Mouse (Mus musculus) heart, embryonic 14.5 days (tissue): ENCODE data around the gene Gsn. TPM values are rescaled to one million over a fixed set of nuclear protein-coding genes. Genes with fewer than 3 reads are reported as not detected.
A peak's percentile ranks its signal among the peaks of the same experiment; 100 is the strongest.

Source experiments
- ATAC-seq: fragments of 200-750 bp; cut with Nextera tagmentation; 2 replicates; pipeline ENCODE4 v1.8.0; 2017; ENCODE audit warnings: low read depth, moderate TSS enrichment; ENCODE audit not compliant: insufficient number of reproducible peaks, insufficient read depth, low FRiP score
- H3K27ac ChIP-seq, 2 experiments: fragments of 200-500 bp in 1 of 2; fragments of 300-500 bp in 1 of 2; sonication (generic) in 1 of 2; replicated peaks in 1 of 2; 2 replicates each; pipeline ENCODE4 v1.5.1; 2012 to 2014; ENCODE audit warnings: low read depth in 2 of 2, low read length in 2 of 2, control low read depth in 1 of 2, mild to moderate bottlenecking in 1 of 2, mixed read lengths in 1 of 2; ENCODE audit not compliant: control insufficient read depth in 1 of 2, insufficient read depth in 1 of 2
- H3K27me3 ChIP-seq: fragments of 300-500 bp; sonication (generic); 2 replicates; pipeline ENCODE4 v1.6.1; 2014; ENCODE audit warnings: mild to moderate bottlenecking, low read length, control low read depth; ENCODE audit not compliant: control insufficient read depth, insufficient read depth
- H3K36me3 ChIP-seq: fragments of 300-500 bp; sonication (generic); 2 replicates; pipeline ENCODE4 v1.6.1; 2014; ENCODE audit warnings: mild to moderate bottlenecking, control low read depth, low read length, mixed read lengths; ENCODE audit not compliant: control insufficient read depth, insufficient read depth
- H3K4me1 ChIP-seq, 2 experiments: fragments of 200-500 bp in 1 of 2; fragments of 300-500 bp in 1 of 2; sonication (generic) in 1 of 2; 2 replicates each; pipeline ENCODE4 v1.6.1; 2012 to 2014; ENCODE audit warnings: low read length in 2 of 2, control low read depth in 1 of 2, mixed read lengths in 1 of 2; ENCODE audit not compliant: control insufficient read depth in 2 of 2, insufficient read depth in 2 of 2
- H3K4me2 ChIP-seq: fragments of 300-500 bp; sonication (generic); 2 replicates; pipeline ENCODE4 v1.6.1; 2014; ENCODE audit warnings: mild to moderate bottlenecking, low read length
- H3K4me3 ChIP-seq, 2 experiments: fragments of 200-500 bp in 1 of 2; fragments of 300-500 bp in 1 of 2; sonication (generic) in 1 of 2; 2 replicates each; pipeline ENCODE4 v1.5.1; 2012 to 2014; ENCODE audit warnings: low read length in 2 of 2, mild to moderate bottlenecking in 2 of 2, control low read depth in 1 of 2, low read depth in 1 of 2, moderate library complexity in 1 of 2; ENCODE audit not compliant: control insufficient read depth in 1 of 2, insufficient read depth in 1 of 2
- H3K9ac ChIP-seq: fragments of 300-500 bp; sonication (generic); 2 replicates; pipeline ENCODE4 v1.6.1; 2014; ENCODE audit warnings: mild to moderate bottlenecking, low read length
- H3K9me3 ChIP-seq: fragments of 300-500 bp; sonication (generic); 2 replicates; pipeline ENCODE4 v1.6.1; 2016; ENCODE audit warnings: low read length, control low read depth; ENCODE audit not compliant: control insufficient read depth
- whole genome bisulfite sequencing: fragments of 180-500 bp; shearing (Covaris S2); extraction: QIAGEN DNeasy Blood & Tissue Kit; methylation state at CpG from one replicate; pipeline ENCODE4 v1.1.7; 2014; 5-methylcytosine and 5-hydroxymethylcytosine counted together
- polyA plus RNA-seq: library from polyadenylated mRNA; unstranded; fragments of >200 nt; fragmentation: Nextera tagmentation; extraction: Ambion mirVana; gene quantifications from 2 replicates; pipeline ENCODE4 v1.2.1, GENCODE M21; 2014

Gene Gsn
- 328 and 342 TPM in 2 replicates for polyA plus RNA-seq

DNA sequence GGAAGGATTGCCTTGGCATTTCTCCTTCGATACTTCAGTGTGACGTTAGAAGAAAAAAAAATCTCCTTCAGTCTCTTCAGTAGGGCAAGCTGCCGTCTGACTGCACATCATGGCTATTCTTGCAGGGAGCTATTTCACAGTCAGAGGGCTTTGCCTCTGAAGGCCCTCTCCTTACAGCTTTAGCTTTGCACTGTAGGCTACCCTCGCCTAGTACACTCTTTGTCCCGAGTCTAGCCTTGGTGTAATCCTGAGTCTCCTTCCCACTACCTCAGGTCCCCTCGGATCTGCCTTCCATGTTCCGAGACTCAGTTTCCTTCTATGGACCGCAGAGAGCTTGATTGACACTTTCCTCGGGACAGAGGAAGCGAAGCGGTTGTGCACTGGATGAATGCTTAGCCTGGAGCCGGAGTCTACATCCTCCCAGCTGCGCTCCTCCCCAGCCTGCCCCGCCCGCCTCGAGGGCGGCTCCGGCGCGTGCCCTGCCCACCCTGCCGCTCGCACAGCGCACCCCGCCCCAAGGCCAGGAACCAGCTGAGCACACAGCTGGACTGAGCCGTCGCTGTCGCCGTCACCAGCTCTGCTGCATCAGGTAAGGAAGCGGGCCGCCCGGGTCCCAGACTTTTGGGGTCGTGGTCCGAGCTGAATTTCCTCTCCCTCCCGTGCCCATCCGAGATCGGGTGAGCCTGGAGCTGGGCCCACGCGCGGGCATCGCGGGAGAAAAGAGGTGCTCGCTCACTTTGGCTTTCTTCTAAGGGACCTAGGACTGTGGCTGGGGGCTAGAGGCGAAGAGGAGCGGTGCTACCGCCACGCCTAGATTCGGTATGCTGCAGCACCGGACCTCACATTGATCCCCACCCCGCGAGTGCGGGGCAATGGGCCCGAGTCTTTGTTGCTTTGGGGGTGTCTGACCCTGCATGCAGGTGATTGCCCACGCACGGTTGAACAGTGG lies at the start of gene Gsn:
Gene Gsn, plus strand, starts transcription at position 496 of the 949 bp plus-strand sequence.
- Histone ChIP-seq H3K4me1 (peaks cover 25 to 39% of the 10 kb centered on the region in 2 experiments), H3K4me2 (peak within 1 kb of the TSS; percentile 84), H3K27me3 (no peaks in the 10 kb centered on the region), H3K9me3 (no peaks in the 10 kb centered on the region), H3K9ac (peak within 1 kb of the TSS; percentile 84), H3K27ac (peak within 1 kb of the TSS; percentile 41 to 93), H3K36me3 (no peaks in the 10 kb centered on the region), H3K4me3 (peak within 1 kb of the TSS; percentile 75 to 81)
- WGBS: 4% methylated on average over 54 of the region's 54 CpGs
- peak; percentile 93 for ATAC-seq

GRCm38 (mm10) chr2:35206761-35207160 lies 49.4 kb upstream of the Gsn start:
- H3K4me2 ChIP-seq: no peak overlapping the region
- no peak for ATAC-seq
- H3K4me3 ChIP-seq: no peak overlapping the region
- no peaks in the 10 kb centered on the region for H3K27me3 ChIP-seq
- H3K9ac ChIP-seq: no peak overlapping the region
- H3K4me1 ChIP-seq: peaks cover 2 to 3% of the 10 kb centered on the region in 2 experiments; a peak in 2 of 4 replicates
- H3K36me3 ChIP-seq: no peaks in the 10 kb centered on the region
- WGBS: 79% methylated on average over 3 of the region's 3 CpGs
- 0 out of 4 replicates have a peak overlapping the region, but pooled peaks of 1 of the 2 experiments have one; percentile 17 for H3K27ac ChIP-seq
- no peaks in the 10 kb centered on the region for H3K9me3 ChIP-seq

DNA sequence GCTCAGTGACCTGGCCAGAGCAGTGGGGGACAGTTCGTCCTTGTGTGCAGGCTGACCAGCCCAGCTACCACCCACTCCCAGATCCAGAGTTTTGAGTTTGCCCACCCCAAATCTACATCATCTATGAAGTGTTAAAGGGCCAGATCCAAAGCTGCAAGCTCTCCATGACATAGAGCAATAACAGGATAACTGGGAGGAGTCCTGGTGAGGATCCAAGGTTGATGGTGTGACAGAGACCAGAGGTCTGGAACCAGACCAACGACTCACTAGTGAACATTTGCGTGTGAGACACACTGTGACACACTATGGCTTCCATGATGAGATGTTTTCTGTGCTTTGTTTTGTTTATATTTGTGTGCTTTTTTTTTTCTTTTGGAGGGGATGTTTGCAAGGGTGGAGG lies 48.1 kb upstream of the Gsn start:
- Histone ChIP-seq H3K4me1 (peaks cover 2 to 3% of the 10 kb centered on the region in 2 experiments; a peak in 2 of 4 replicates), H3K27ac (no peak overlapping the region), H3K27me3 (no peaks in the 10 kb centered on the region), H3K4me2 (no peak overlapping the region), H3K36me3 (no peaks in the 10 kb centered on the region), H3K4me3 (no peak overlapping the region), H3K9ac (no peak overlapping the region), H3K9me3 (no peaks in the 10 kb centered on the region)
- WGBS: 74% methylated on average over 3 of the region's 3 CpGs
- no peak for ATAC-seq

DNA sequence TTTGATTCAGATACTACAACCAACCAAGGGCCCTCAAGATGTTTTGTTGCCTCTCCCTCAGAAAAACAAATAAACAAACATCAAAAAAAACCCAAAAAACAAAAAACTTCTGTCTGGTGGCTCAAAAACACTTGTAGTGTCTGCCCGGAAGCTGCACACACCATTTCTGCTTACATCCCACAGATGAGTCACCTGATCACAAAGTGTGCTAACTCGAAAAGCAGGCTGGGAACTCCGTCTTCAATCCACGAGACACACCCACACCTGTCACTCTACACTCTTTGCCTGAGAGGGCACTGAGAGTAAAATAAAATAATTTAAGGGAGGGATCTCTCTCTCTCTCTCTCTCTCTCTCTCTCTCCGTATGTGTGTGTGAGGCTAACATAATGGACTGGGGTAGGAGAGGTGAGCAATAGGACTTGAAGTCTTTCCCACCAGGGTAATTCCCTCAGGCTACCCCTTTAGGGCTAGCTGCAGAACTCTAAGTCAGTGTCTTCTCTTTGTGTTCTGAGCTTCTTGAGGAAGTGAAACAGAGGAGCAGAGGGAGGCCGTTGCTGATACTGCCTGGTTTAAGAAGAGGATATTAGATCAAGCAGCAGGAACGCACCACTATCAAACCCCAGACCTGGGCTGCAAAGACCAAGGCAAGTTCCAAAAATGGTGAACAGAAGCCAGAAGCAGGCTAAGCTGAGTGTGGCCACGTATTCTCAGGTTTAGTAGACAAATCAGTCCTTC lies 47.1 kb upstream of the Gsn start:
- H3K4me1 ChIP-seq: peaks cover 2 to 3% of the 10 kb centered on the region in 2 experiments; a peak in 2 of 4 replicates
- no peak overlapping the region for H3K4me2 ChIP-seq
- no peak overlapping the region for H3K27ac ChIP-seq
- 60% methylated on average over 8 of the region's 8 CpGs for WGBS
- no peak for ATAC-seq
- no peaks in the 10 kb centered on the region for H3K9me3 ChIP-seq
- no peak overlapping the region for H3K4me3 ChIP-seq
- no peak overlapping the region for H3K9ac ChIP-seq
- H3K27me3 ChIP-seq: no peaks in the 10 kb centered on the region
- no peaks in the 10 kb centered on the region for H3K36me3 ChIP-seq

DNA sequence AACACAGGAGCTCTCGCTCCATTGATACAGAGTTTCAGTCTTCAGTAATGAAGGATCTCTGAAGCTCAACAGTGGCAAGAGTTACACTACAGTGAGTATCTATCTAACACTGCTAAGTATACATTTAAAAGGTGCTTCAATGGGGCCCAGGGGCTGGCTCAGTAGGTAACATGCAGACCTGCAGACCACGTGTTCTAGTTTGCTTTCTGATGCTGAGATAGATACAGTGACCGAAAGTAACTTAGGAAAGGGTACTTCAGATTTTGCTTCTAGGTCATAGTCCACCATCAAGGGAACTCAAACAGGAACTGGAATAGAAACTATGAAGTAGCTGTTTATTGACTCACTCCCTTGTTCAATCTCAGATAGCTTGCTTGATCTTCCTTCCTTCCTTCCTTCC lies 44.5 kb upstream of the Gsn start:
- no peak for ATAC-seq
- Histone ChIP-seq H3K27me3 (no peaks in the 10 kb centered on the region), H3K27ac (no peak overlapping the region), H3K4me3 (no peak overlapping the region), H3K36me3 (no peaks in the 10 kb centered on the region), H3K4me2 (no peak overlapping the region), H3K4me1 (peaks cover 2 to 5% of the 10 kb centered on the region in 2 experiments; a peak in 2 of 4 replicates), H3K9me3 (no peaks in the 10 kb centered on the region), H3K9ac (no peak overlapping the region)
- 77% methylated on average over 3 of the region's 3 CpGs for WGBS

DNA sequence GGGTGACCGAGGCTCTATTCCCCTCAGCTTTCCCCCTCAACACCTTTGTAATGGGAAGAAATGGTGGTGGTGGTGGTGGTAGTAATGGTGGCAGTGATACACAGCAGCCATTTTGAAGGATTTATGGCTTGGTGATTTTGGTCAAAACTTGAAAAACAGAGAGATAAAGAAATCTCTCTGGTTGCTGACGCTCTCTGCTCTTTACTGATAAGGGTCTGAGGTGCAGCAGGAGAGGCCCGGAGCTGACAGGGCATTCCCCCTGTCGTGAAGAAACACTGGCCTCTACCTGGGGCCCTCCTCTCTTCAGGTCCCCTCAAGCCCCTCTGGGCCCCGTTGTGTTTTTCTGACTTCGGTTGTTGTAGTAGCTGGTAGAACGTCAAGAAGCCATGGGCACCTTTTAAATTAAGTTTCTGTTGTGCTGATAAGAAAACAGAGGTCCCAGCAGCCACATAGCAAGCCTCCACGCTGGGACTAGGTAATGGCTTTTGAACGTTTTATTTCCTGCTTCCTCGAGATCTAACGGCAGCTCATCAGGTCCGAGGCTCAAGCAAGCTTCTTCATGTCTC lies 42.8 kb upstream of the Gsn start:
- no peak for ATAC-seq
- Histone ChIP-seq H3K4me3 (no peak overlapping the region), H3K9ac (no peak overlapping the region)

DNA sequence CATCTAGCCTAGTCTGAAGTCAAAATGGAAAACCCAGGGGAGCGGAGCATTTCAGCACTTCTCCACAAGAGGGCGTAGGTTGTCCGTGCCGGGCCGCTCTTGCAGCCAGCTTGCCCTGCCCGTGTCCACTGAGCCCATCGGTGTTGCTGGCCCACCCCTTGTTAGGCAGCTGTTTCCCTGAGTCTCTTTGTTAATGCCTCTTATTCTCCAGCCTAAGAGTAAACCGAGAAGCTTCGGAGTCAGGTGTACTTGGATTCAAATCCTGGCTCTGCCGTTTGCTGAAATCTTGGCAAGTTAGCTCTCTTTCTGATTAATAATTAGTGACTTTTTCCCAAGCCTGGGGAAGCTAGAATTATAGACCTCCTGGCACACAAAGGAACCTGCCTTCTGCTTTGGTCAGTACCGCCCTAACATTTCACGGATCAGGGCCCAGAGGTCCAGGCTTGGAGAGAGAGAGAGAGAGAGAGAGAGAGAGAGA lies 41.3 kb upstream of the Gsn start:
- H3K9ac ChIP-seq: 0 out of 2 replicates have a peak overlapping the region, but pooled peaks have one; percentile 35
- H3K36me3 ChIP-seq: no peaks in the 10 kb centered on the region
- H3K27me3 ChIP-seq: no peaks in the 10 kb centered on the region
- H3K4me1 ChIP-seq: peaks cover 0 to 2% of the 10 kb centered on the region in 2 experiments; a peak in 1 of 4 replicates
- 10% methylated on average over 12 of the region's 12 CpGs for WGBS
- H3K27ac ChIP-seq: no peak overlapping the region
- no peak for ATAC-seq
- no peaks in the 10 kb centered on the region; the same call in 1 of the 2 replicates for H3K9me3 ChIP-seq
- H3K4me2 ChIP-seq: peak overlapping the region; percentile 42
- H3K4me3 ChIP-seq: no peak overlapping the region

More for the DNA sequence above, 42.8 kb upstream of the Gsn start:
- Histone ChIP-seq H3K36me3 (no peaks in the 10 kb centered on the region), H3K27ac (no peak overlapping the region), H3K27me3 (no peaks in the 10 kb centered on the region), H3K4me1 (peaks cover 0 to 2% of the 10 kb centered on the region in 2 experiments; a peak in 1 of 4 replicates), H3K9me3 (no peaks in the 10 kb centered on the region; the same call in 1 of the 2 replicates), H3K4me2 (no peak overlapping the region)
- WGBS: 53% methylated on average over 12 of the region's 12 CpGs
